Mouse (Mus musculus) stomach, embryonic 15.5 days (tissue): ENCODE measurements around the gene Krt77. TPM values are rescaled to one million over a fixed set of nuclear protein-coding genes. Genes with fewer than 3 reads are reported as not detected.

ENCODE experiments used
- ATAC-seq: fragments of 200-750 bp; cut with Nextera tagmentation; 2 replicates; pipeline ENCODE4 v1.8.0; 2017; ENCODE audit warnings: low read depth, moderate number of reproducible peaks, moderate TSS enrichment; ENCODE audit not compliant: insufficient read depth, low FRiP score
- H3K27ac ChIP-seq: fragments of 300-500 bp; sonication (generic); 2 replicates; pipeline ENCODE4 v1.5.1; 2015; ENCODE audit warnings: mild to moderate bottlenecking, inconsistent platforms
- H3K27me3 ChIP-seq: fragments of 300-500 bp; sonication (generic); replicated peaks from 2 replicates; pipeline ENCODE4 v1.6.1; 2015; ENCODE audit warnings: inconsistent platforms
- H3K36me3 ChIP-seq: fragments of 300-500 bp; sonication (generic); 2 replicates; pipeline ENCODE4 v1.6.1; 2015; ENCODE audit warnings: inconsistent platforms
- H3K4me1 ChIP-seq: fragments of 300-500 bp; sonication (generic); 2 replicates; pipeline ENCODE4 v1.6.1; 2015; ENCODE audit warnings: inconsistent platforms
- H3K4me2 ChIP-seq: fragments of 300-500 bp; sonication (generic); 2 replicates; pipeline ENCODE4 v1.6.1; 2015; ENCODE audit warnings: mild to moderate bottlenecking, inconsistent platforms
- H3K4me3 ChIP-seq: fragments of 300-500 bp; sonication (generic); replicated peaks from 2 replicates; pipeline ENCODE4 v1.5.1; 2015; ENCODE audit warnings: inconsistent platforms
- H3K9ac ChIP-seq: fragments of 300-500 bp; sonication (generic); 2 replicates; pipeline ENCODE4 v1.6.1; 2015; ENCODE audit warnings: inconsistent platforms
- H3K9me3 ChIP-seq: fragments of 300-500 bp; sonication (generic); 2 replicates; pipeline ENCODE4 v1.6.1; 2016; ENCODE audit warnings: inconsistent platforms
- WGBS: fragments of 180-500 bp; shearing (Covaris S2); methylation state at CpG from one replicate; pipeline ENCODE4 v1.1.7; 2015; 5-methylcytosine and 5-hydroxymethylcytosine counted together
- polyA plus RNA-seq: library from polyadenylated mRNA; unstranded; fragments of >200 nt; fragmentation: Nextera tagmentation; extraction: Ambion mirVana; gene quantifications from 2 replicates; pipeline ENCODE4 v1.2.1, GENCODE M21; 2015

Gene Krt77
- polyA plus RNA-seq, 1 experiment from 2014 or later, result 0.06 TPM

GRCm38 (mm10) chr15:101860421-101861130, 8.9 kb downstream of the Krt77 start:
- Histone ChIP-seq H3K9me3 (no peaks in the 10 kb centered on the region), H3K27me3 (peaks cover 8% of the 10 kb centered on the region; the same call in 1 of the 2 replicates), H3K9ac (no peak overlapping the region), H3K27ac (no peak overlapping the region), H3K36me3 (no peaks in the 10 kb centered on the region), H3K4me2 (peak overlapping the region; percentile 84; the same call in 1 of the 2 replicates), H3K4me1 (0 out of 2 replicates have a peak, but pooled peaks cover 4% of the 10 kb centered on the region), H3K4me3 (peak overlapping the region; percentile 42; the same call in 1 of the 2 replicates)
- ATAC-seq, result no peak
- 54% methylated on average over 13 of the region's 13 CpGs for WGBS

DNA sequence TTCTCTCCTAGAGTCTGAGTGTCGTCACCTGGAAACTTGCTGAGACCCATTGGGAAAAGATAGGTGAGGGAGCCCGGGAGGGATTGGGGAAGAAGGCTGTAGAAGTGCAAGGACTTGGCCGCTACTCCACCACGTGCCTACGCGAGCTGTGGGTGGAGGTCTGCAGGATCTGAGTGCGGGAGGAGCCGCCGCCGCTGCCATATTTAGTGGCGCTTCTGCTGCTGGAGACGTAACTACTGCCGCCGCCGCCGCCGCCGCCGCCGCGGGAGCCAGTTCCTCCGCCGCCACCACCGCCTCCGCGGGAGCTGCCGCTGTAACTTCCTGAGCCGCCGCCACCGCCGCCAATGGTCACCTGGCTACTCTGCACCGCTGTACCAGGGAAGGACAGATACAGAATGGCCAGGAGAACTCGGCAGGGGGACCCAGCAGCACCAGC, 9.8 kb downstream of the Krt77 start:
- Histone ChIP-seq H3K9me3 (no peaks in the 10 kb centered on the region), H3K36me3 (no peaks in the 10 kb centered on the region), H3K4me2 (peak overlapping the region; percentile 84), H3K27ac (peak overlapping the region; percentile 50; the same call in 1 of the 2 replicates), H3K27me3 (peaks cover 8% of the 10 kb centered on the region; the same call in 1 of the 2 replicates), H3K4me1 (0 out of 2 replicates have a peak, but pooled peaks cover 4% of the 10 kb centered on the region), H3K4me3 (peak overlapping the region; percentile 42), H3K9ac (peak overlapping the region; percentile 17; the same call in 1 of the 2 replicates)
- under 1% methylated on average over 33 of the region's 33 CpGs for WGBS
- ATAC-seq, result no peak

GRCm38 (mm10) chr15:101858673-101859425, 10.7 kb downstream of the Krt77 start:
- Histone ChIP-seq H3K27ac (0 out of 2 replicates have a peak overlapping the region, but pooled peaks have one; percentile 50), H3K9me3 (no peaks in the 10 kb centered on the region), H3K27me3 (peaks cover 8% of the 10 kb centered on the region; the same call in 1 of the 2 replicates), H3K36me3 (no peaks in the 10 kb centered on the region), H3K4me1 (0 out of 2 replicates have a peak, but pooled peaks cover 4% of the 10 kb centered on the region), H3K9ac (no peak overlapping the region), H3K4me2 (peak overlapping the region; percentile 84; the same call in 1 of the 2 replicates), H3K4me3 (peak overlapping the region; percentile 42; the same call in 1 of the 2 replicates)
- ATAC-seq, result no peak
- WGBS, result 9% methylated on average over 11 of the region's 11 CpGs

DNA sequence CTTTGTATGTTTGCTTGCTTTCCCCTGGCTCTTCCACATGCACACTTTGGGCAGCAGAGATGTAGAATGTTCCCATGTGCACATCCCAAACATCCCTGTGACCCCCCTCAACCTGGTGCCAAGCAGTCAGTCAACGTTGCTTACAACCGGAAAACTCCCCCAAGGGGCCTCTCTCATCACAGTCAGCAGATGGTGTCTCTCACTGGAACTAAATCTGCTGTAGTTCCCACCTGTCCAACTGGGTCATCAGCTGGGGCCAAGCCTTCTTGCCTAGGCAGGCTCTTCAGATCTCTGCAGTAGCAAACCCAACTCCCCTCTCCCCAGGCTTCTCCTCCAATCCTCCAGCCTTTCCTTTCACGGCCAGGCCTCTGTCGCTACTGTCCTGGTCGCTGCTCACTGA, 12.8 kb downstream of the Krt77 start:
- Histone ChIP-seq H3K4me1 (0 out of 2 replicates have a peak, but pooled peaks cover 7% of the 10 kb centered on the region), H3K36me3 (no peaks in the 10 kb centered on the region), H3K27ac (no peak overlapping the region), H3K9ac (no peak overlapping the region), H3K4me3 (no peak overlapping the region), H3K4me2 (no peak overlapping the region), H3K9me3 (no peaks in the 10 kb centered on the region), H3K27me3 (peaks cover 8% of the 10 kb centered on the region; the same call in 1 of the 2 replicates)
- WGBS, result 52% methylated on average over 5 of the region's 5 CpGs
- ATAC-seq, result no peak

DNA sequence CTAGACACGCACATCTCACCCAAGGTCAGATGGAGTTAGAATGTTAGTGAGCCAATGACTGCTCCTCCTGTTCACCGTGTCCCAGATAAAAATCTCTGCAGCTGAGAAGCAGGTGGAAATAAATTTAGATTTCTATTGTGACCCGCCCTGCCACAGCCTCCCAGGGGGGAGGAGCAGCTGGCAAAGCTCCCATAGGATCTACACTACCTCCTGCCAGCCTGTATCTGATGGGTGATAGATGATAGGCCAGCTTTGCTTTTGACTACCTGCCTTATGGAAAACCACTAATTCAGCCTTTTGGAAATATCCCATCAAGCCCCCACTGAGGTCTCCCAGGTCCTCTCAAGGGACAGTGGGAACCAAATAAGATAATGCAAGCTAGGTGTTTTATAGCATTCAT, 13.8 kb downstream of the Krt77 start:
- WGBS, result 54% methylated on average over 3 of the region's 3 CpGs
- H3K4me1 ChIP-seq, result 0 out of 2 replicates have a peak, but pooled peaks cover 7% of the 10 kb centered on the region
- H3K27me3 ChIP-seq, result peaks cover 4% of the 10 kb centered on the region; the same call in 1 of the 2 replicates
- H3K4me3 ChIP-seq, result no peak overlapping the region
- no peak overlapping the region for H3K9ac ChIP-seq
- H3K9me3 ChIP-seq, result no peaks in the 10 kb centered on the region
- ATAC-seq, result no peak
- H3K4me2 ChIP-seq, result no peak overlapping the region
- H3K27ac ChIP-seq, result no peak overlapping the region
- no peaks in the 10 kb centered on the region for H3K36me3 ChIP-seq

DNA sequence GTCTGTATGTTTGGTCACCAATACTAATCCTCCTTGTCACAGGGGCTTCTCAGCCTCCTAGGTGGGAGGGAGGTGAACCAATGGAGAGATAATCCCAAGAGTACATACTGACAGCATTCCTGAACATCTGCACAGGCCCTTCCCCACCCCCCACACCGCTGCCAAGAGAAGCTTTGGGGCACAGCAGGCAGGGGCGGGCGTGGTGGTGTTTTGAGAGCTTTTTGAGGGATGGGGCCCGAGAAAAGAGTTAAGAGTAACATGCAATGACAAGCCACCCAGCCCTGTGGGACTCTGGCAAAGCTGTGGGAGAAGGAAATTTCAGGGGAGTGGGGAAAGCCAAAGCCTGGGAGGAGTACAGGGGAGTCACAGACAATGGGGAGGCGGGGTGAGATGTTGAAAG, 15.2 kb downstream of the Krt77 start:
- Histone ChIP-seq H3K9ac (no peak overlapping the region), H3K36me3 (no peaks in the 10 kb centered on the region), H3K4me2 (no peak overlapping the region), H3K4me1 (0 out of 2 replicates have a peak, but pooled peaks cover 6% of the 10 kb centered on the region), H3K27me3 (no peaks in the 10 kb centered on the region), H3K9me3 (no peaks in the 10 kb centered on the region), H3K27ac (no peak overlapping the region), H3K4me3 (no peak overlapping the region)
- no peak for ATAC-seq
- 13% methylated on average over 5 of the region's 5 CpGs for WGBS

DNA sequence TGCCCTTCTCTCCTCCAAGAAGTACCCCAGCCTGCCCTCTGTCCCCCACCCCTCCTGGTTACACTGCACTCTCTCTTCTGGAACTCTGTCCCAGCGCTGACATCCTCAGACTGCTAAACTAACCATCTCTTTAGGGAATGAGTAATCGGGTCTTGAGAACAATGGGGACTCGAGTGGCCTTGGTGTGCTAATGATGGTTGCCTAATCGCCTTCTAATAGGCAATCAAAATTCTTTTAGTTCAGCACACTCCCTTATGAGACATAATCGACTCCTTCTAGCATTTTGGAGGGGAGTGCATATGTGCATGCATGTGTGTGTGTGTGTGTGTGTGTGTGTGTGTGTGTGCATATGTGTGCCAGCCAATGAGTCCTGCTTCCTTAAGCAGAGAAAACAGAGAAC, 16.9 kb downstream of the Krt77 start:
- H3K4me1 ChIP-seq, result 0 out of 2 replicates have a peak, but pooled peaks cover 3% of the 10 kb centered on the region
- H3K4me3 ChIP-seq, result no peak overlapping the region
- H3K9ac ChIP-seq, result no peak overlapping the region
- H3K36me3 ChIP-seq, result no peaks in the 10 kb centered on the region
- no peak overlapping the region for H3K27ac ChIP-seq
- no peak overlapping the region for H3K4me2 ChIP-seq
- no peaks in the 10 kb centered on the region for H3K9me3 ChIP-seq
- WGBS, result 33% methylated on average over 5 of the region's 5 CpGs
- H3K27me3 ChIP-seq, result no peaks in the 10 kb centered on the region
- no peak for ATAC-seq

GRCm38 (mm10) chr15:101850694-101851093, 18.8 kb downstream of the Krt77 start, which contains the start of gene Krt1:
Gene Krt1 (minus strand): TSS chr15:101850794.
- Histone ChIP-seq H3K9ac (no peak within 1 kb of the TSS), H3K4me3 (no peak within 1 kb of the TSS)
- 71% methylated on average over 6 of the region's 6 CpGs for WGBS

DNA sequence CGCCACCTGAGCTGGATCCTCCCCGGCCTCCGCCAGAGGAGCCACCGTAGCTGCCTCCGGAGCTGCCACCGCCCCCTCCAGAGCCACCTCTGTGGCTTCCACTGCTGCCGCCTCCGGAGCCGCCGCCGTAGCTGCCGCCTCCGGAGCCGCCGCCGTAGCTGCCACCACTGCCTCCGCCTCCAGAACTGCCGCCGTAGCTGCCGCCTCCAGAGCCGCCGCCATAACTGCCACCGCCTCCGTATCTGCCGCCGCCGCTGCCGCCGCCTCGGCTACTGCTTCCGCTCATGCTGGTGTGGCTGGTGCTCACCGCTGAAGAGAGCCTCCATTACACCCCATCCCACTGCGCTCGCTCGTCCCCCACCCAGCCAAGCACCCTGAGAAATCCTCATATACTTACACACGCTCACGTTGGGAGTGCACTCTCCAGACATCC, 23.5 kb downstream of the Krt77 start:
- under 1% methylated on average over 36 of the region's 37 CpGs for WGBS
- Histone ChIP-seq H3K27me3 (no peaks in the 10 kb centered on the region), H3K9ac (peak overlapping the region; percentile 52), H3K36me3 (no peaks in the 10 kb centered on the region), H3K4me1 (0 out of 2 replicates have a peak, but pooled peaks cover 8% of the 10 kb centered on the region), H3K4me3 (peak overlapping the region; percentile 53), H3K4me2 (peak overlapping the region; percentile 88), H3K27ac (peak overlapping the region; percentile 21; the same call in 1 of the 2 replicates), H3K9me3 (no peaks in the 10 kb centered on the region)
- ATAC-seq, result no peak; the same call in 1 of the 2 replicates

More at GRCm38 (mm10) chr15:101850694-101851093, 18.8 kb downstream of the Krt77 start, which contains the start of gene Krt1:
- Histone ChIP-seq H3K27me3 (no peaks in the 10 kb centered on the region), H3K27ac (no peak within 1 kb of the TSS), H3K4me2 (no peak within 1 kb of the TSS), H3K4me1 (0 out of 2 replicates have a peak, but pooled peaks cover 10% of the 10 kb centered on the region), H3K9me3 (no peaks in the 10 kb centered on the region), H3K36me3 (no peaks in the 10 kb centered on the region)
- ATAC-seq, result no peak

- Histone ChIP-seq H3K9me3 (no peaks in the 10 kb centered on the region), H3K36me3 (no peaks in the 10 kb centered on the region), H3K27ac (no peak overlapping the region), H3K9ac (no peak overlapping the region), H3K4me2 (no peak overlapping the region), H3K27me3 (no peaks in the 10 kb centered on the region), H3K4me3 (no peak overlapping the region), H3K4me1 (0 out of 2 replicates have a peak, but pooled peaks cover 8% of the 10 kb centered on the region)
- WGBS, result 41% methylated on average over 9 of the region's 9 CpGs
- no peak for ATAC-seq
Observed at GRCm38 (mm10) chr15:101843192-101843591, 26.3 kb downstream of the Krt77 start.

- no peak for ATAC-seq
- H3K27ac ChIP-seq, result no peak overlapping the region
- H3K36me3 ChIP-seq, result no peaks in the 10 kb centered on the region
- H3K9me3 ChIP-seq, result no peaks in the 10 kb centered on the region
- H3K4me2 ChIP-seq, result no peak overlapping the region
- no peaks in the 10 kb centered on the region for H3K4me1 ChIP-seq
- H3K9ac ChIP-seq, result no peak overlapping the region
- H3K4me3 ChIP-seq, result no peak overlapping the region
- H3K27me3 ChIP-seq, result no peaks in the 10 kb centered on the region
- 66% methylated on average over 5 of the region's 5 CpGs for WGBS
Observed at GRCm38 (mm10) chr15:101834784-101835328, 34.6 kb downstream of the Krt77 start.
